Mouse (Mus musculus): ENCODE measurements around the gene Asmt.
A peak's percentile ranks its signal among the peaks of the same experiment; 100 is the strongest.

Gene Asmt

DNA sequence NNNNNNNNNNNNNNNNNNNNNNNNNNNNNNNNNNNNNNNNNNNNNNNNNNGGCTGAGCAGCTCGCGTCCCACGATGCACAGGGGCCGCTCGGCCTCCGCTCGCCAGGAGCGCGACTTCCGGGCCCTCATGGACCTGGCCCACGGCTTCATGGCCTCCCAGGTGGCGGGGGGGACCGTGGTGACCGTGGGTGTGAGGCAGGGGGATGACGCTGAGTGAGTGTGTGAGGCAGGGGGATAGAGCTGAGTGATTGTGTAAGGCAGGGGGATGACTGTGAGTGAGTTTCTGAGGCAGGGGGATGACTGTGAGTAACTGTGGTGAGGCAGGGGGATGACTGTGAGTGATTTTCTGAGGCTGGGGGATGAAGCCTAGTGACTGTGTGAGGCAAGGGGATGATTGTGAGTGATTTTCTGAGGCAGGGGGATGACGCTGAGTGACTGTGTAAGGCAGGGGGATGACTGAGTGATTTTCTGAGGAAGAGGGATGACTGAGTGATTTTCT lies at the start of gene Asmt:
Asmt (plus strand) TSS at position 51 of the 499 bp plus-strand sequence.
- DNase-seq = no peak

DNA sequence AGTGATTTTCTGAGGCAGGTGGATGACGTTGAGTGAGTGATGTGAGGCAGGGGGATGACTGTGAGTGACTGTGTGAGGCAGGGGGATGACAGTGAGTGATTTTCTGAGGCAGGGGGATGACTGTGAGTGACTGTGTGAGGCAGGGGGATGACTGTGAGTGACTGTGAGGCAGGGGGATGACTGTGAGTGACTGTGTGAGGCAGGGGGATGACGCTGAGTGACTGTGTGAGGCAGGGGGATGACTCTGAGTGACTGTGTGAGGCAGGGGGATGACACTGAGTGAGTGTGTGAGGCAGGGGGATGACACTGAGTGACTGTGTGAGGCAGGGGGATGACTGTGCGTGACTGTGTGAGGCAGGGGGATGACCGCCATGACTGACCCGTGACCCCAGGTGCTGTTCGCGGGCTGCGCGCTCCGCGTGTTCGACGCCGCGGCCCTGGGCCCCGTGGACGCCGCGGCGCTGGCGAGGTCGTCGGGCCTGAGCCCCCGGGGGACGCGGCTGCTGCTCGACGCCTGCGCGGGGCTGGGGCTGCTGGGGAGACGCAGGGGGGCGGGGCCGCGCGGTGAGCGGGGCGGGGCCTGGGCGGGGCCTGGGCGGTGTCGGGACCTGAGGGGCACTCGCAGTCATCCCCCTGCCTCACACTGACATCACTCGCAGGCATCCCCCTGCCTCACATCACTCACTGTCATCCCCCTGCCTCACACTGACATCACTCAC lies 948 bp downstream of the Asmt start:
- no peak for DNase-seq

DNA sequence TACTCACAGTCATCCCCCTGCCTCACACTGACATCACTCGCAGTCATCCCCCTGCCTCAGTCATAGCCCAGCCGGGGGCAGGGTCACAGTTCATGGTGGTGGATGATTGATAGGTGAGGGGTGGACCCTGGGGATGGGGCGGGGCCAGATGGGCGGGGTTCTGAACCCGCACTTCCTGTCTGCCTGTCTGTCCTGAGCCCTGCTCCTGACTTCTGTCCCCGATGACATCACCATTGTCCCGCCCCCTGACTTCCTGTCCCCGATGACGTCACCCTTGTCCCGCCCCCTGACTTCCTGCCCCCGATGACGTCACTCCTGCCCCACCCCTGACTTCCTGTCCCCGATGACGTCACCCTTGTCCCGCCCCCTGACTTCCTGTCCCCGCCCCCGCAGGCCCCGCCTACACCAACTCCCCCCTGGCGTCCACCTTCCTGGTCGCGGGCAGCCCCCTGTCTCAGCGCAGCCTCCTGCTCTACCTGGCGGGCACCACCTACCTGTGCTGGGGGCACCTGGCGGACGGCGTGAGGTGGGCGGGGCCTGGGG lies 1.9 kb downstream of the Asmt start:
- peak; percentile 56 for DNase-seq

DNA sequence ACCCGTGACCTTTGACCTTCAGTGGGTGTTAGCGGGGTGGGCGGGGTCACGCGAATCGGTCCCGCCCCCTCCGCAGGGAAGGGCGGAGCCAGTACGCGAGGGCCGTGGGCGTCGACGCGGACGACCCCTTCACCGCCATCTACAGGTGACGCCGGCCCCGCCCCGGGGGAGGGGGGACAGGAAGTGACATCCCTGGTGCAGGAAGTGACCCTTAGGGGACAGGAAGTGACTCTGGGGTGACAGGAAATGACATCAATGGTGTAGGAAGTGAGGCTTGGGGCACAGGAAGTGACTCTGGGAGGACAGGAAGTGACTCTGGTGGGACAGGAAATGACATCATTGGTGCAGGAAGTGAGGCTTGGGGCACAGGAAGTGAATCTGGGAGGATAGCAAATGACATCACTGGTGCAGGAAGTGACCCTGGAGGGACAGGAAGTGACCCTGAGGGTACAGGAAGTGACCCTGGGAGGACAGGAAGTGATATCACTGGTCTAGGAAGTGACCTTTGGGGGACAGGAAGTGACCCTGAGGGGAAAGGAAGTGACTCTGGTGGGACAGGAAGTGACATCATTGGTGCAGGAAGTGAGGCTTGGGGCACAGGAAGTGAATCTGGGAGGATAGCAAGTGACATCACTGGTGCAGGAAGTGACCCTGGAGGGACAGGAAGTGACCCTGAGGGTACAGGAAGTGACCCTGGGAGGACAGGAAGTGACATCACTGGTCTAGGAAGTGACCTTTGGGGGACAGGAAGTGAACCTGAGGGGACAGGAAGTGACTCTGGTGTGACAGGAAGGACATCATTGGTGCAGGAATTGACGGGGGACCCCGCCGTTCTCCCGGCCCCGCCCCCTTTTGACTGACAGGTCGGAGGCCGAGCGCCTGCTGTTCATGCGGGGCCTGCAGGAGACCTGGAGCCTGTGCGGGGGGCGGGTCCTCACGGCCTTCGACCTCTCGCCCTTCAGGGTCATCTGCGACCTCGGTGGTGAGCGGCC lies 2.7 kb downstream of the Asmt start:
- DNase-seq = no peak

DNA sequence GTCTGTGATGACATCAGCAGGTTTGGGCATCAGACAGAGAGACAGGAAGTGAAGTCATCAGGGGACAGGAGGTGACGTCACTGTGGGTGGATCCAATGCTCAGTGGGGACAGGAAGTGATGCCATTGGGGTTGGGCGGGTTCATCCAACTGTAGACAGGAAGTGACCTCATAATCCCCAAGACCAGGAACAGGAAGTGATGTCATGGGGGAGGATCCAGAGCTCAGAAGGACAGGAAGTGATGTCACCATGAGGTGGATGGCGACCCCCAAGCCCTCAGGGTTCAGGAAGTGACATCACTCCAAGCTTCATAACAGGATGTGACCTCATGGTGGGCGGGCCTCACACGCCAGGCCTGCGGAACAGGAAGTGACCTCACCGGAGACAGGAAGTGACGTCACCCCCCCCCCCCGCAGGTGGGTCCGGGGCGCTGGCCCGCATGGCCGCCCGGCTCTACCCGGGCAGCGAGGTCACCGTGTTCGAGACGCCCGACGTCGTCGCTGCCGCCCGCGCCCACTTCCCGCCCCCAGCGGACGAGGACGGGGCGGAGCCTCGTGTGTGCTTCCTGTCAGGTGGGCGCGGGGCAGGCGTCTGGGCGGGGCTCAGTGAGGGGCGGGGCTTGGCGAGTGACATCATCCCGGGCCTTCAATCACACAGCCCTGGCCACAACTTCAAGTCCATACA lies 3.6 kb downstream of the Asmt start:
- no peak for DNase-seq

DNA sequence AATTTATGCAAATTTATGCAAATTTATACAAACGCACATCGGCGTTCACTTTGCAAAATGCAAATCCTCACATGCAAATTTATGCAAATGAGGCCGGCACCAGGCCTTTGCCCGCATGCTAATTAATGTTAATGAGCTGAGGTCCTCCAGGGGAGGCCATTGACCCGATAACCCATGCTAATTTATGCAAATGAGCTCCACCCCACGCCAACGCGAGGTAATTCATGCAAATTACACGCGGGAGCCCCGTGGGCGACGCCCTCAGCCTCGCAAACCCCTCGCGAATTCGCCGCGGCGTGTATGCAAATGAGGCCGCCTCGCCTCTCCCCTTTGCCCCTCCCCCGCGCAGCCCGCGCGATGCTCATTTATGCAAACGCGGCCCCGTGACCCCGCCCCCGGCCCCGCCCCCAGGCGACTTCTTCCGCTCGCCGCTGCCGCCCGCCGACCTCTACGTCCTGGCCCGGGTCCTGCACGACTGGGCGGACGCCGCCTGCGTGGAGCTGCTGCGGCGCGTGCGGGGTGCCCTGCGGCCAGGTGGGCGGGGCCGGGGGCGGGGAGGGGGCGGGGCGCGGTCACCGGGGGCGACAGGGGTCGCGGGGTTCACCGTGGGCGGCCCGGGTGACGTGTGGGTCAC lies 4.3 kb downstream of the Asmt start:
- no peak for DNase-seq

DNA sequence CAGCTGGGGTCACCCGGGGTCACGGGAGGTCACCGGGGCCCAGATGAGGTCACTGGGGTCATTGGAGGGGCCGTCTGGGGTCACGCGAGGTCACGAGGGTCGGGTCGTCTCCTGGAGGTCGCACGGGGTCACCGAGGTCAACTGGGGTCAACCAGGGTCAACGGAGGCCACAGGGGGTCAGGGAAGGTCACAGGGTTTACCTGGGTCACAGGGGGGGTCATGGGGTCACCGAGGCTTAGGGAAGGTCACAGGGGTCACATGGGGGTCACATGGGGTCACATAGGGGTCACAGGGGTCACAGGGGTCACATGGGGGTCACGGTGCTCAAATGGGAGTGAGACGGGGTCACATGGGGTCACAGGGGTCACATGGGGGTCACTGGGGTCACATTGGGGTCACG lies 4.8 kb downstream of the Asmt start:
- DNase-seq = no peak

DNA sequence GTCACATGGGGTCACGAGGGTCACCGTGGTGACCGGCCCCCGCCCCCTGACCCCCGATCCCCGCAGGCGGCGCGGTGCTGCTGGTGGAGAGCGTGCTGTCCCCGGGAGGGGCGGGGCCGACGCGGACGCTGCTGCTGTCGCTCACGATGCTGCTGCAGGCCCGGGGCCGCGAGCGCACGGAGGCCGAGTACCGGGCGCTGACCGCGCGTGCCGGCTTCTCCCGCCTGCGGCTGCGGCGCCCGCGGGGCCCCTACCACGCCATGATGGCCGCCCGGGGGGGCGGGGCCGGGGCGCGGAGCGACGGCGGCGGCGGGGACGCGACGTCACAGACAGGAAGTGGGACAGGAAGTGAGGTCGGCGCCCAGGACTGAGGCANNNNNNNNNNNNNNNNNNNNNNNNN lies 5.2 kb downstream of the Asmt start:
- DNase-seq = no peak
